Mouse (Mus musculus): ENCODE measurements around the gene Arel1. TPM values are rescaled to one million over a fixed set of nuclear protein-coding genes. Genes with fewer than 3 reads are reported as not detected.

Arel1 gene
- polyA plus RNA-seq, 1 experiment from 2014 or later, result 28.7 TPM

DNA sequence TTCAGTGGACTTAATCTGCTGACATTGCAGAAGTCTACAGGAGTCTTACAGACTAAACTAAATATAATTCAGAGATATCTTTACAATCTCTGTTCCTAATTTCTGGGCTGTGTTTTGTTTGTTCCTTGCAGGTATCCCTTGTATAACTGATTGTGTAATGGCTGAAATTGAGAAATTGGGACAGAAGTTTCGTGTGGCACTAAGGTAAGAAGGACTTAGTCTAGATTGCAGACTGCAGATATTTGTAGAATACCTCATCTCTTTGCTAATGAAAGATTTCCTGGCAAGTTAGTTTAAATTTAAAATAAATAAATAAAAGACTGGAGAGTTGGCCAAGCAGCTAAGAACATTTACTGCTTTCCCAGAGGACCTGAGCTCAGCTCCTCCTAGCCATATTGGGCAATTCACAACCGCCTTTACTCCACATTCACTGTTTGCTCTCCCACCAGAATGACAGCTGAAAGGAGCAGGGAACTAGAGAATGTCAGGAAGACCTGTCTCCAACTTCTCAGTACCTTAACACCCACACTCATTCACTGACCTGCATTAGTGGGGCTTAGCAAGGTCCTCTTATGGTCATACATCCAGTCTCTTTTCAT is 8.7 kb upstream of the Arel1 start:
- Histone ChIP-seq H3K27ac (no peak overlapping the region), H3K4me3 (no peak overlapping the region), H3K4me2 (replicated peaks) (no peak overlapping the region), H3K9ac (no peak overlapping the region), H3K27me3 (replicated peaks) (no peaks in the 10 kb centered on the region), H3K4me1 (no peaks in the 10 kb centered on the region), H3K36me3 (peaks cover 70% of the 10 kb centered on the region), H3K9me3 (no peaks in the 10 kb centered on the region)
- 86% methylated on average over 2 of the region's 2 CpGs for WGBS
- ATAC-seq (ENCODE audit: low FRiP score, low read depth), result no peak

DNA sequence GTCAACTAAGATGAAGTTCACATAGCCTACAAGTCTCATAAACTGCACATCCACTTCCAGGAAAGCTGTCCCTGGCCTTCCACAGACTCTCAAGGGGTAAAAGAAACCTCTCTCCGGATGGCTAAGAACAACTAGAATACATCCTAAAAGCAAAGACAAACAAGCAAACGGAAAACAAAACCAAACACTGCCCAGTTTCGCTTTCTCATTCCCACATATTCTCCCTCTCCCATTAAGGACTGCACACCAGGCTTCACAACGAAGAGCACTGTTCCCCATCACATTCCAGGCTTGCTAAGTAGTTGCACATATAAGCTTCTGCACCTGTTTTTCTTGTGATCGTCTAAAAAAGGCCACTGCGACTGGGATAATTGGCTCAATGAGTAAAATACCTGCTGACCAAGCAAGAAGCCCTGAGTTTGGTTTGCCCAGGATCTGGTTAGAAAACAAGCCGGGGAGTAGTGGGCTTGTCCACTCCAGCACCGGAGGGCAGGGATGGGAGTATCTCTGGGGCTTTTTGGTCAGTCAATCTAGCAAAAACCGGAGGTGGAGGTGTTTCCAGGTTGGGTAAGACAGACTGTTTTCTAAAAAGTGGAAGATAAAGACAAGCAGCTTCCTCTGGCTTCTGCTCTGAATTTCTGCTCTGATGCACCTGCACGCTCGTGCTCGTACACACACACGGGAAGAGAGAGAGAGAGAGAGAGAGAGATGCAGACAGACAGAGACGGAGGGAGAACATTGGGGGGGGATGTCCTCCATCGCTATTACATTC is 858 bp downstream of the Arel1 start:
- Histone ChIP-seq H3K27ac (no peak overlapping the region), H3K4me3 (peak overlapping the region; percentile 84), H3K4me2 (replicated peaks) (peak overlapping the region; percentile 96), H3K9ac (peak overlapping the region; percentile 84), H3K4me1 (peaks cover 19% of the 10 kb centered on the region), H3K27me3 (replicated peaks) (no peaks in the 10 kb centered on the region), H3K9me3 (no peaks in the 10 kb centered on the region), H3K36me3 (peaks cover 16% of the 10 kb centered on the region; the same call in 1 of the 2 replicates)
- WGBS, result 29% methylated on average over 15 of the region's 15 CpGs
- ATAC-seq (ENCODE audit: low FRiP score, low read depth), result no peak

- H3K9ac ChIP-seq, result peak overlapping the region; percentile 84; the same call in 1 of the 2 replicates
These were observed 1.7 kb downstream of the Arel1 start for GRCm38 (mm10) chr12:84968831-84969655.

GRCm38 (mm10) chr12:84962606-84963005 is 8.1 kb downstream of the Arel1 start:
- no peaks in the 10 kb centered on the region for H3K9me3 ChIP-seq
- no peak overlapping the region for H3K4me3 ChIP-seq
- H3K27me3 ChIP-seq (replicated peaks), result no peaks in the 10 kb centered on the region
- peaks cover 8% of the 10 kb centered on the region; the same call in 1 of the 2 replicates for H3K36me3 ChIP-seq
- no peak for ATAC-seq (ENCODE audit: low FRiP score, low read depth)
- H3K9ac ChIP-seq, result no peak overlapping the region
- H3K27ac ChIP-seq, result no peak overlapping the region
- 84% methylated on average over 7 of the region's 7 CpGs for whole genome bisulfite sequencing
- H3K4me1 ChIP-seq, result no peaks in the 10 kb centered on the region
- H3K4me2 ChIP-seq (replicated peaks), result no peak overlapping the region

More at GRCm38 (mm10) chr12:84968831-84969655, 1.7 kb downstream of the Arel1 start:
- Histone ChIP-seq H3K4me2 (replicated peaks) (peak overlapping the region; percentile 96), H3K9me3 (no peaks in the 10 kb centered on the region), H3K4me1 (peaks cover 19% of the 10 kb centered on the region), H3K4me3 (peak overlapping the region; percentile 84; the same call in 1 of the 2 replicates), H3K36me3 (peaks cover 11% of the 10 kb centered on the region; the same call in 1 of the 2 replicates), H3K27me3 (replicated peaks) (no peaks in the 10 kb centered on the region), H3K27ac (no peak overlapping the region)
- no peak for ATAC-seq (ENCODE audit: low FRiP score, low read depth)
- 87% methylated on average over 16 of the region's 16 CpGs for WGBS

DNA sequence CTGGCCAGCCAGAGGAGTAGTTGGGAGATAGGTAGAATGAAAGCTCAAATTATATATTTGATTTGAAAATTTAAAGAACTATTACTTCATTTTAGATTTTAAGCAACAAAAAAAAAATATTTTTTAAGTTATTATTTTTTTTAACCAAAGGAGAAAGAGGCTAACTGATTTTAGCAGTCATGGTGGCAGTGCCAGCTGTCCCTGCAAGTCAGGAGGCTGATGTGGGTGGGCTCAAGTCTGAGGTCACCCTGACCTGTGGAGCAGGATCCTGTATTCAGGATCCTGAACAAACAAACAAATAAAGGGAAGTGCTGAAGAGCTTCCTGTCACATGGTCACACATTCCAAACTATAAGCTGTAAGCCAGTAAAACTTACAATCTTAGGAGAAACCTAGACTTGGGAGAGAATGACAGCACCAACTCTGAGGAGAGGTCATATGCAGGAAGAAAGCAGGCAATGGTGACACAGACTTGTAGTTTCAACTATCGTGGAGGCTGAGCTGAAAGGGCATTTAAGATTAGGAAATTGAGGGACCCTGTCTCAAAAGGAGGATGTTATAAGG is 11.8 kb downstream of the Arel1 start:
- no peak overlapping the region for H3K27ac ChIP-seq
- peaks cover 14% of the 10 kb centered on the region; the same call in 1 of the 2 replicates for H3K36me3 ChIP-seq
- no peak overlapping the region for H3K4me2 ChIP-seq (replicated peaks)
- ATAC-seq (ENCODE audit: low FRiP score, low read depth), result no peak
- no peaks in the 10 kb centered on the region for H3K27me3 ChIP-seq (replicated peaks)
- H3K4me1 ChIP-seq, result no peaks in the 10 kb centered on the region
- no peak overlapping the region for H3K4me3 ChIP-seq
- H3K9ac ChIP-seq, result no peak overlapping the region
- 93% methylated on average over 1 of the region's 1 CpGs for WGBS
- no peaks in the 10 kb centered on the region for H3K9me3 ChIP-seq

- no peak overlapping the region for H3K4me3 ChIP-seq
- WGBS, result 97% methylated on average over 3 of the region's 3 CpGs
- H3K4me2 ChIP-seq (replicated peaks), result no peak overlapping the region
- H3K9ac ChIP-seq, result no peak overlapping the region
- no peaks in the 10 kb centered on the region for H3K27me3 ChIP-seq (replicated peaks)
- H3K9me3 ChIP-seq, result no peaks in the 10 kb centered on the region
- H3K27ac ChIP-seq, result no peak overlapping the region
- H3K4me1 ChIP-seq, result no peaks in the 10 kb centered on the region
- ATAC-seq (ENCODE audit: low FRiP score, low read depth), result no peak
- H3K36me3 ChIP-seq, result peaks cover 14% of the 10 kb centered on the region; the same call in 1 of the 2 replicates
These were observed 14.4 kb downstream of the Arel1 start for GRCm38 (mm10) chr12:84956317-84956716.

GRCm38 (mm10) chr12:84952351-84952750 is 18.3 kb downstream of the Arel1 start:
- Histone ChIP-seq H3K4me1 (no peaks in the 10 kb centered on the region), H3K4me2 (replicated peaks) (no peak overlapping the region), H3K4me3 (no peak overlapping the region), H3K27me3 (replicated peaks) (no peaks in the 10 kb centered on the region), H3K36me3 (peaks cover 32% of the 10 kb centered on the region), H3K27ac (no peak overlapping the region), H3K9ac (no peak overlapping the region), H3K9me3 (no peaks in the 10 kb centered on the region)
- no peak for ATAC-seq (ENCODE audit: low FRiP score, low read depth)
- WGBS, result 83% methylated on average over 1 of the region's 1 CpGs

DNA sequence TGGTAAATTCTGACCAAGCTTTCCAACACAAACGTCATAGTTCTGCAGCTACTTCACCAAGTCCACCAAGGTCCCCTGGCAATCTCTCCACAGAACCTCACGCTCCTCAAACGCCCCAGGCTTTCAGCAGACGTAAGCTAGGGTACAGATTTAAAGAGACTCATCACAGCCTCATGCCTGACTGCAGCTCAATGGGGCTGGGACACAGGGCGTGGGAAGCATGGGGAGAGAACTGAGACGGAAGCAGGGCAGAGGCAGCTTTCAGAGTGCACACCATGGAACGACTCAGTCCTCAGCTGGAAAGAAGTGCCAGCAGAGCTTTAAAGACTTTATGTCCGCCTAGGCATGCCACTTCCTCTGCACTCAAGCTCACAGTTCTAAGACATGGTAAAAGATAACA is 19.2 kb downstream of the Arel1 start:
- Histone ChIP-seq H3K9ac (no peak overlapping the region), H3K36me3 (peaks cover 39% of the 10 kb centered on the region), H3K9me3 (no peaks in the 10 kb centered on the region), H3K4me1 (no peaks in the 10 kb centered on the region), H3K4me2 (replicated peaks) (no peak overlapping the region), H3K27me3 (replicated peaks) (no peaks in the 10 kb centered on the region), H3K27ac (no peak overlapping the region), H3K4me3 (no peak overlapping the region)
- ATAC-seq (ENCODE audit: low FRiP score, low read depth), result no peak
- 59% methylated on average over 8 of the region's 8 CpGs for WGBS

- H3K4me3 ChIP-seq, result no peak overlapping the region
- H3K27ac ChIP-seq, result no peak overlapping the region
- no peak overlapping the region for H3K9ac ChIP-seq
- no peaks in the 10 kb centered on the region for H3K27me3 ChIP-seq (replicated peaks)
- no peaks in the 10 kb centered on the region for H3K4me1 ChIP-seq
- 95% methylated on average over 6 of the region's 6 CpGs for WGBS
- no peak overlapping the region for H3K4me2 ChIP-seq (replicated peaks)
- H3K36me3 ChIP-seq, result peaks cover 37% of the 10 kb centered on the region
- no peaks in the 10 kb centered on the region for H3K9me3 ChIP-seq
- no peak for ATAC-seq (ENCODE audit: low FRiP score, low read depth)
These were observed 19.9 kb downstream of the Arel1 start for GRCm38 (mm10) chr12:84950763-84951162.

GRCm38 (mm10) chr12:84948584-84949285 is 22.0 kb downstream of the Arel1 start:
- Histone ChIP-seq H3K4me1 (no peaks in the 10 kb centered on the region), H3K4me3 (no peak overlapping the region), H3K9me3 (no peaks in the 10 kb centered on the region), H3K27ac (no peak overlapping the region), H3K4me2 (replicated peaks) (no peak overlapping the region), H3K36me3 (peaks cover 53% of the 10 kb centered on the region), H3K9ac (no peak overlapping the region), H3K27me3 (replicated peaks) (no peaks in the 10 kb centered on the region)
- ATAC-seq (ENCODE audit: low FRiP score, low read depth), result no peak
- 92% methylated on average over 6 of the region's 6 CpGs for WGBS

GRCm38 (mm10) chr12:84947894-84948583 is 22.7 kb downstream of the Arel1 start:
- WGBS, result 81% methylated on average over 2 of the region's 2 CpGs
- peaks cover 59% of the 10 kb centered on the region for H3K36me3 ChIP-seq
- H3K4me1 ChIP-seq, result no peaks in the 10 kb centered on the region
- H3K9ac ChIP-seq, result no peak overlapping the region
- H3K27ac ChIP-seq, result no peak overlapping the region
- no peak for ATAC-seq (ENCODE audit: low FRiP score, low read depth)
- H3K4me2 ChIP-seq (replicated peaks), result no peak overlapping the region
- no peaks in the 10 kb centered on the region for H3K27me3 ChIP-seq (replicated peaks)
- H3K4me3 ChIP-seq, result no peak overlapping the region
- no peaks in the 10 kb centered on the region for H3K9me3 ChIP-seq

Data from neural tube, embryonic 12.5 days (tissue).